Mouse (Mus musculus): Measurements from ENCODE around the gene Gm30191. TPM values are rescaled to one million over a fixed set of nuclear protein-coding genes. Genes with fewer than 3 reads are reported as not detected.
A peak's percentile ranks its signal among the peaks of the same experiment; 100 is the strongest.

Gene Gm30191
- total RNA-seq, 2 experiments from 2014 or later, result not detected

DNA sequence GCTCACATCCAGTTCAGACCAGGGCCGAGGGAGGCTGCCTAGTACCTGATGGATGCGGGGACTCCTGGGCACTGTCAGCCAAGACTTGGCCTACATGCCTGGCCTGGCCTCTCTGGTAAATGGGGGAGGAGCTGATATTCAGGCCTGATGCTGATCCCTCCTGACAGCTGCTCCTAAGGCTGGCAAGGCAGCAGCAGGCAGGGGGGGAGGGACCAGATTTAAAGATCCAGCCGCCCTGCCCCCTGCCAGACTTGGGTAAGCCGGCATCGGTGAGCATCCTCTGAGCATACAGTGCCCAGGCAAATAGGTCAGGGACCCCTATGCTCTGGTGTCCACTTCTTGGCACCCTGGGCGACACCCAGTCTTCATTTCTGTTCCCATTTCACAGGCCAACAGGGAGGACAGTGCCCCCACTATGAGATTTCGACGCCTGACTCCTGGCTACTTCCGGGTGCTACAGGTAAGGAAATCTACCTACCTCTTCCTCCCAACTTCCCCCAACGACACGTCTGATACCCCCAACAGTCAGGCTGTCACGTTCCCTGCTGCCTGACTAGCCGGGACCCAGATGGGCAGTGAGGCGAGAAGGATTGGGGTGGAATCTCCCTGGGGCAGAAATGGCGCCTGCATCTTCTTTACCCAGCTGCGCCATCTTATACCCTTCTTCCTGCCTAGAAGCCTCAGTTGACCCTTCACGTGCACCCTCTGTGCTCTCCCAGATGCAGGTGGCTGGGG, 3.1 kb upstream of the Gm30191 start, which contains the start of gene E130218I03Rik:
TSS of gene E130218I03Rik (plus strand) at position 147 of the 735 bp plus-strand sequence.
- DNase-seq, result peak; percentile 67
- intact Hi-C loops (cut with DNase I), result no loop called here
- no peak for TF ChIP-seq CTCF (IDR thresholded peaks at IDR 0.05)

DNA sequence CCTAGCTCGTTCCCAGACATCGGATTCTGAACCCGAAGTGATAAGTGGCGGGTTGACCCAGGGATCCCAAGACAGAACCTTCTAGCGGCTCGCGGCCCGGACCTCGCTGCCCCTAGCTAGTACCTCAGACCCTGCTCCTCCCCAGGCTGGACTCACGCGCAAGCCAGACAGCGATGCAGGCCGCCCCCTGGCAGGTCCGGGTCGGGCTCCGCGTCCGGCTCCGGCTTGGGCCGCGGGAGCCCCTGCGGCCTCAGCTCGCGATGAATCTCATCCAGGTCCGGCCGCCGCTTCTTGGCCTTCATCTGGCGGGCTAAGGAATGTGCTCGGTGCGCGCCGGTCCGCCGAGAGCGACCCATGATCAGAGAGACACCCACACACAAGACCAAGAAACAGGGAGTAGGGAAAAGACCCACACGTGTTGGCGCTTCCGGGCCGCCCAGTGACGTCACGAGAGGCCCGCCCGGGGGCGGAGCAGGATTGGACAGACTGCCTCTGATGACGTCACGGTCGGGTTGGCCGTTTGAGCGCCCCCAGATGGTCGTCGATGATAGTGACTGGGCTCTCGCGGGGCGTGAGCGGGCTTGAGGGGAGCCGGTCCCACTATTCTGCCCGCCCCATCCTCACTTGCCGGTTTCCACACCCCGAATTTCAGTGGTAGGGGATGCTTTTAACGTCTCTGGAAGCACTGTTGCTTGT, 1.4 kb upstream of the Gm30191 start, which contains the start of gene Zfp593:
TSS of gene Zfp593 (minus strand) at position 445 of the 696 bp plus-strand sequence.
- Histone ChIP-seq H3K4me3 (peak within 1 kb of the TSS; percentile 89), H3K27ac (peak within 1 kb of the TSS; percentile 90)
- intact Hi-C loops (cut with DNase I), result loop anchor here (1.0 to 5.0 kb wide), 2 partner anchors 58 to 607 kb away; partner anchors contain the start of genes Cep85 and Maco1
- DNase-seq, result peak; percentile 96
- TF ChIP-seq CTCF (IDR thresholded peaks at IDR 0.05), result peak; percentile 85

More for the DNA sequence above, 3.1 kb upstream of the Gm30191 start, which contains the start of gene E130218I03Rik:
- Histone ChIP-seq H3K4me3 (peak within 1 kb of the TSS; percentile 89; the same call in 1 of the 2 replicates), H3K27ac (peak within 1 kb of the TSS; percentile 35; the same call in 1 of the 2 replicates)

GRCm38 (mm10) chr4:134246256-134246655, 479 bp upstream of the Gm30191 start:
- DNase-seq, result no peak
- intact Hi-C loops (cut with DNase I), result loop anchor here (5.0 kb wide), 1 partner anchor 606 kb away; the partner anchor contains the start of gene Maco1
- no peak overlapping the region for H3K4me3 ChIP-seq
- no peak for TF ChIP-seq CTCF (IDR thresholded peaks at IDR 0.05)
- no peak overlapping the region for H3K27ac ChIP-seq

DNA sequence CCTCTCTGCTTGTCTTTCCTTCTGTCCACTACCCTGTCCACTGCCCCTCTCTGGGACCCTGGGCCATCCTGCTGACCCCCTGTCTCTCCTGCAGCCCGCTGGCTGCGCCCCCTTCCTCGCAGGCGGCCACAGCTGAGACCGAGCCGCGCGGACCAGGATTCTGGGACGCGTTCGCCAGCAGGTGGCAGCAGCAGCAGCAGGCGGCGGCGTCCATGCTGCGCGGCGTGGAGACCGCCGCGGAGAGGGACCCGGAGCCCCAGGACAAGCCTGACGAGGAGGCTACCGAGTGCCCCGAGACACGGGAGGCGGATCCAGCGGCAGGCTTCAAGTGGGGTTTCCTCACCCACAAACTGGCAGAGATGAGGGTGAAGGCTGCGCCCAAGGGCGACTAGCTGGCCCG, 2.9 kb downstream of the Gm30191 start:
- peak overlapping the region; percentile 35; the same call in 1 of the 2 replicates for H3K27ac ChIP-seq
- peak overlapping the region; percentile 76 for H3K4me3 ChIP-seq
- peak; percentile 86 for DNase-seq
- intact Hi-C loops (cut with DNase I), result loop anchor here (2.0 to 5.0 kb wide), 3 partner anchors 41 to 603 kb away; partner anchors contain the start of gene Maco1
- TF ChIP-seq CTCF (IDR thresholded peaks at IDR 0.05), result peak; percentile 97; the same call in 1 of the 2 replicates

DNA sequence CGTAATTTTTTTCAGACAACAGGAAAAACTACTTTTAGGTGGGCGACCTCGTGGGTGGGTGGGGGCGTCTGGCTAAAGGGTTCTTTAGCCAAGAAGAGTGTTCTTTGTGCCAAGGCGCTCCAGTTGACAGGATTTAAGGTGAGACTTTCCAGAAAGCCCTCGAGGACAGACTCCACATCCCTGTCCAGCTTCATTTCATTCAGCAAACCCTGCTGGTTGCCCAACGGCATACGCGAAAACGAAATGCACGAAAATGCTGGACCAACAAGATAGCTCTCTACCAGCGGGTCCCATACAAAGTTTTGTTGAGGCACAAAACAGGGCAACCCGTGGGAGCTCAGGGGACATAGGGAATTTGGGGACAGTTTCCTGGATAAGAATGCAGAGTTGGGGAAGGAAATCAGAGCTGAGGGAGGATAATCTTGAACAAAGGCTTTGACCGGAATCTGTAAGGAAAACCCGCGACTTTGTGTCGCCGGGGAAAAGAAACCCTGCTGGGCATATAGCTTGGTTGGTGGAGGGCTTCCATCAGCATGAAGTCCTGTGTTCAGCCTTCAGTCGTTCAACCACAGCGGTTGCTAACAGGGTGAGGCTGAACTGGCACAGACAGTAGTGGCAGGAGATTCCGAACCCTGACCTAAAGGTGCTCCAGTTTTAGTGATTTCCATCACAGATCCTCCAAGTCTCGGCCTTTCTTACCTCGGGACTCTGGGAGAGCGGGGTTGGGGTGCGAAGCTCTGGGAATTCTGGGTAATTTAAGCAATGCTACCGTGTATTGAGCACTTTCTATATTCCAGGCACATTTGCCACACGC, 3.6 kb downstream of the Gm30191 start:
- intact Hi-C loops (cut with DNase I), result loop anchor here (2.0 to 5.0 kb wide), 2 partner anchors 40 to 122 kb away; no protein-coding TSS in a partner anchor
- no peak for DNase-seq
- TF ChIP-seq CTCF (IDR thresholded peaks at IDR 0.05), result no peak
- Histone ChIP-seq H3K4me3 (peak overlapping the region; percentile 76), H3K27ac (peak overlapping the region; percentile 84; the same call in 1 of the 2 replicates)

DNA sequence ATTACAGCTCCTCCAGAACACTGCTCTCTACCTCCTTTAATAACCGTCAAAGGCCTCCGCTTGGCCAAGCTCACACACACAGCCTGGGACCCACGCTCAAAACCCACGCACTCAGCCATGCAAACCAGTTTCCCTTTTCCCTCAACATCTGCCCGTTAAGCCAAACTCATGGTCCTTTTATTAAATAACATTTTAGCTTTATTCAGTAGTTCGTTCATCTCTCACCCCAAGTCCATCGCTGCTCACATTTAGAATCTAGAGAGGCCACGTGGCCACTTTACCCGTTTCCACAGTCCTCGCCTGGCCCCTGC, 4.2 kb downstream of the Gm30191 start:
- intact Hi-C loops (cut with DNase I), result loop anchor here (2.0 to 5.0 kb wide), 2 partner anchors 40 to 121 kb away; no protein-coding TSS in a partner anchor
- peak overlapping the region; percentile 76 for H3K4me3 ChIP-seq
- DNase-seq, result no peak
- TF ChIP-seq CTCF (IDR thresholded peaks at IDR 0.05), result no peak
- H3K27ac ChIP-seq, result peak overlapping the region; percentile 84; the same call in 1 of the 2 replicates

- peak overlapping the region; percentile 84 for H3K27ac ChIP-seq
- TF ChIP-seq CTCF (IDR thresholded peaks at IDR 0.05), result no peak
- H3K4me3 ChIP-seq, result peak overlapping the region; percentile 76
- peak; percentile 59 for DNase-seq
- intact Hi-C loops (cut with DNase I), result loop anchor here (2.0 to 5.0 kb wide), 2 partner anchors 39 to 121 kb away; no protein-coding TSS in a partner anchor
Observed at GRCm38 (mm10) chr4:134251241-134252130, 4.8 kb downstream of the Gm30191 start.

GRCm38 (mm10) chr4:134252131-134252910, 5.6 kb downstream of the Gm30191 start:
- no peak for DNase-seq
- peak overlapping the region; percentile 76 for H3K4me3 ChIP-seq
- intact Hi-C loops (cut with DNase I), result loop anchor here (5.0 kb wide), 1 partner anchor 120 kb away; no protein-coding TSS in a partner anchor
- TF ChIP-seq CTCF (IDR thresholded peaks at IDR 0.05), result no peak
- H3K27ac ChIP-seq, result peak overlapping the region; percentile 84

- DNase-seq, result no peak
- TF ChIP-seq CTCF (IDR thresholded peaks at IDR 0.05), result no peak
- Histone ChIP-seq H3K4me3 (peak overlapping the region; percentile 76), H3K27ac (peak overlapping the region; percentile 84)
- intact Hi-C loops (cut with DNase I), result loop anchor here (5.0 kb wide), 1 partner anchor 119 kb away; no protein-coding TSS in a partner anchor
Observed at GRCm38 (mm10) chr4:134252911-134253721, 6.4 kb downstream of the Gm30191 start.

Measured in gastrocnemius, adult 2 months (tissue).